Mouse (Mus musculus) bone marrow, adult 2 months (tissue): Measurements from ENCODE around the gene Prkar2b.

Experiments
- CTCF ChIP-seq: fragments of 200-500 bp; IDR thresholded peaks from 2 replicates; pipeline ENCODE4 v1.5.1; 2011; ENCODE audit warnings: low read length, control low read depth; ENCODE audit not compliant: control insufficient read depth, insufficient read depth
- POLR2A ChIP-seq: fragments of 200-500 bp; IDR thresholded peaks from 2 replicates; pipeline ENCODE4 v1.6.1; 2011; ENCODE audit warnings: low read depth, mild to moderate bottlenecking, control low read depth, low read length, borderline replicate concordance; ENCODE audit not compliant: control insufficient read depth

- TF ChIP-seq POLR2A (no peak), CTCF (no peak)
These were observed 27.6 kb downstream of the Prkar2b start for GRCm38 (mm10) chr12:32033536-32033935.
